Mouse (Mus musculus): ENCODE results near the gene Pld4. TPM values are rescaled to one million over a fixed set of nuclear protein-coding genes. Genes with fewer than 3 reads are reported as not detected.

Pld4 gene
- total and polyA plus RNA-seq, 3 experiments: 112 to 226 (median 149) TPM

DNA sequence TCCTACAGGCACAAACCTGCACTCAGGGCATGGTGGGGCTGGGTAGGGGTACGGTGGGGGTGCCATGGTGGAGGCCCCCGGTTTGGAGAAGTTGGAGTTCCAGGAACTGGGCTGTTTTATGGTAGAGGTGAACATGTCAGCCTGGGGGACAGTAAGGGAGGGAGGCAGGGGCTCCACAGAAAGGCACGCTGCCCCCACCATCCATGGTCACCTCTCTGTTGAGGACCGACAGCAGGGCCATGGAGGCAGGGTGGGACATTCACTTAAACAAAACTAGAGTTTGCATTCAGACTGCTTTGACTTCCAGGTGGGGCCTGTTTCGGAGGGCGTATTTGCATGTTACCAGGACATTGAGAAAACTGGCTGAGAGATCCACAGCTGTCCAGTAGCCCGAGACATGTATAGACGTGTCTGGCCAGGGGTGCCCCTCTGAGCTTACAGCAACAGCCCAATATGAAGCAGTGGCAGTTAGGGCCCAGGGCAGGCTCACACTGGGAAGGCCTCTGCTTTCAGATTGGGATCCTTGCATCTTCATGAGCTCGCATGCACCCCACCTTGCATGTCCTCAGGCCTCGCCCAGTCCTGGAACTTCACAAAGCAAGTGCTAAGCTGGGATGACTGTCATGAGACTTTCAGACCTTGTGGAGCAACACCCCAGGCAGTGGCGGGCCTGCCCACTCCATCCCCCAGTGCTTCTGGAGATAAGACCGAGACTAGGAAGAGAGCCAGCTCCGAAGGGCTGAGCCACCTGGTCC lies 33.3 kb downstream of the Pld4 start:
- Histone ChIP-seq H3K9me3 (replicated peaks; ENCODE audit: low read length) (no peaks in the 10 kb centered on the region), H3K9ac (ENCODE audit: insufficient read depth, low read depth) (peak overlapping the region; percentile 92), H3K4me3 (replicated peaks in 1 of 3; ENCODE audit: low read depth in 2 of 3, low read length in 2 of 3, poor library complexity in 1 of 3) (peak overlapping the region; percentile 59 to 85 (median 76)), H3K4me2 (ENCODE audit: insufficient read depth, low read depth, poor library complexity, severe bottlenecking) (peak overlapping the region; percentile 90), H3K27me3 (replicated peaks) (no peaks in the 10 kb centered on the region), H3K36me3 (replicated peaks in 1 of 2; ENCODE audit: control insufficient read depth in 1 of 2, insufficient read depth in 1 of 2, low read length in 1 of 2) (peaks cover 8 to 14% of the 10 kb centered on the region in 2 experiments), H3K79me2 (replicated peaks; ENCODE audit: control insufficient read depth, extremely low read depth, insufficient read depth, poor library complexity, severe bottlenecking) (peaks cover 23% of the 10 kb centered on the region), H3K4me1 (ENCODE audit: control insufficient read depth in 1 of 2, insufficient read depth in 2 of 2) (peaks cover 41 to 69% of the 10 kb centered on the region in 2 experiments), H3K27ac (ENCODE audit: insufficient read depth, low read depth) (peak overlapping the region; percentile 96)
- in situ Hi-C loops (cut with MboI; ENCODE audit: low pct_ligation_motif_present, low pct_unique_long_range_greater_than_20kb, low sequenced_read_pairs) (no loop called here), dilution Hi-C loops (cut with MboI; ENCODE audit: extremely low pct_ligation_motif_present, extremely low pct_unique_long_range_greater_than_20kb, low sequenced_read_pairs) (no loop called here)
- DNase-seq (ENCODE audit: extremely low read depth): peak; percentile 76
- TF ChIP-seq ZC3H11A (IDR thresholded peaks at IDR 0.05; ENCODE audit: low read depth, low read length) (no peak), JUND (conservative IDR thresholded peaks at IDR 0.05; ENCODE audit: low read depth, low read length) (no peak), USF1 (IDR thresholded peaks at IDR 0.05; ENCODE audit: low read depth, low read length) (no peak), MYC (IDR thresholded peaks at IDR 0.05; ENCODE audit: low read depth, low read length) (peak; percentile 34; the same call in 1 of the 2 replicates), HCFC1 (IDR thresholded peaks at IDR 0.05; ENCODE audit: low read depth, low read length) (peak; percentile 35; the same call in 1 of the 2 replicates), RCOR1 (conservative IDR thresholded peaks at IDR 0.05; ENCODE audit: low read depth, low read length) (0 out of 2 replicates have a peak, but pooled peaks have one; percentile 6), MEF2A (IDR thresholded peaks at IDR 0.05; ENCODE audit: borderline replicate concordance, low read depth, low read length) (peak; percentile 77; the same call in 1 of the 2 replicates), ZMIZ1 (IDR thresholded peaks at IDR 0.05; ENCODE audit: low read depth, low read length) (peak; percentile 88), USF2 (conservative IDR thresholded peaks at IDR 0.05; ENCODE audit: low read depth, low read length) (no peak), MAZ (IDR thresholded peaks at IDR 0.05; ENCODE audit: low read depth, low read length) (peak; percentile 91), JUN (IDR thresholded peaks at IDR 0.05; ENCODE audit: insufficient read depth, low read depth, low read length) (no peak), UBTF (IDR thresholded peaks at IDR 0.05; ENCODE audit: low read depth, low read length) (no peak), CHD2 (IDR thresholded peaks at IDR 0.05; ENCODE audit: low read length) (0 out of 2 replicates have a peak, but pooled peaks have one; percentile 14), BHLHE40 (IDR thresholded peaks at IDR 0.05; ENCODE audit: low read depth, low read length) (peak; percentile 65), ELF1 (IDR thresholded peaks at IDR 0.05; ENCODE audit: low read depth, low read length) (peak; percentile 25; the same call in 1 of the 2 replicates), TBP (conservative IDR thresholded peaks at IDR 0.05; ENCODE audit: low read depth, low read length) (peak; percentile 91), RAD21 (IDR thresholded peaks at IDR 0.05; ENCODE audit: low read depth, low read length) (no peak), IRF4 (IDR thresholded peaks at IDR 0.05; ENCODE audit: low read depth, low read length) (peak; percentile 74), MAFK (IDR thresholded peaks at IDR 0.05; ENCODE audit: insufficient replicate concordance, low read length) (0 out of 2 replicates have a peak, but pooled peaks have one; percentile 3), NRF1 (IDR thresholded peaks at IDR 0.05; ENCODE audit: low read depth, low read length) (no peak), ZNF384 (IDR thresholded peaks at IDR 0.05; ENCODE audit: low read depth, low read length) (no peak), ZKSCAN1 (IDR thresholded peaks at IDR 0.05; ENCODE audit: borderline replicate concordance, low read depth, low read length) (no peak), PAX5 (IDR thresholded peaks at IDR 0.05; ENCODE audit: low read length) (no peak), SMC3 (IDR thresholded peaks at IDR 0.05; ENCODE audit: low read depth, low read length) (no peak; the same call in 1 of the 2 replicates), KAT2A (IDR thresholded peaks at IDR 0.05; ENCODE audit: insufficient replicate concordance, low read length) (no peak), E2F4 (IDR thresholded peaks at IDR 0.05; ENCODE audit: insufficient replicate concordance, low read depth, low read length) (no peak), MAX (IDR thresholded peaks at IDR 0.05; ENCODE audit: low read length) (peak; percentile 30), MXI1 (IDR thresholded peaks at IDR 0.05; ENCODE audit: low read depth, low read length) (peak; percentile 72), POLR2AphosphoS2 (IDR thresholded peaks at IDR 0.05; ENCODE audit: low read depth, low read length) (peak; percentile 82; the same call in 1 of the 2 replicates), CHD1 (IDR thresholded peaks at IDR 0.05; ENCODE audit: low read depth, low read length) (peak; percentile 98), ETS1 (conservative IDR thresholded peaks at IDR 0.05; ENCODE audit: low read depth, low read length) (peak; percentile 85), NELFE (IDR thresholded peaks at IDR 0.05; ENCODE audit: low read depth, low read length) (peak; percentile 66; the same call in 1 of the 2 replicates), SIN3A (IDR thresholded peaks at IDR 0.05; ENCODE audit: low read length) (peak; percentile 76; the same call in 1 of the 2 replicates), TCF12 (IDR thresholded peaks at IDR 0.05; ENCODE audit: low read depth, low read length) (peak; percentile 97), CTCF (conservative IDR thresholded peaks at IDR 0.05 in 1 of 2, IDR thresholded peaks at IDR 0.05 in 1 of 2; ENCODE audit: low read depth in 2 of 2, low read length in 2 of 2) (no peak), GABPA (IDR thresholded peaks at IDR 0.05; ENCODE audit: insufficient replicate concordance, low read depth, low read length) (no peak), POLR2A (IDR thresholded peaks at IDR 0.05; ENCODE audit: low read depth, low read length) (peak; percentile 76), EP300 (IDR thresholded peaks at IDR 0.05; ENCODE audit: low read length) (peak; percentile 78)
